Mouse (Mus musculus): Measurements from ENCODE around the gene Ptprf.
A peak's percentile ranks its signal among the peaks of the same experiment; 100 is the strongest.

Gene Ptprf

GRCm38 (mm10) chr4:118291231-118291630 lies at the start of gene Ptprf:
TSS of gene Ptprf (minus strand) at chr4:118291405.
- peak; percentile 81 for DNase-seq

GRCm38 (mm10) chr4:118336658-118337057 lies 45.5 kb upstream of the Ptprf start:
- peak; percentile 80 for DNase-seq

- DNase-seq, result no peak
Measured at GRCm38 (mm10) chr4:118335991-118336390, 44.8 kb upstream of the Ptprf start.

GRCm38 (mm10) chr4:118331777-118332176 lies 40.6 kb upstream of the Ptprf start:
- no peak for DNase-seq

GRCm38 (mm10) chr4:118326476-118326875 lies 35.3 kb upstream of the Ptprf start:
- DNase-seq, result no peak

GRCm38 (mm10) chr4:118320636-118321035 lies 29.4 kb upstream of the Ptprf start:
- DNase-seq, result no peak

GRCm38 (mm10) chr4:118319706-118320344 lies 28.6 kb upstream of the Ptprf start:
- peak; percentile 37 for DNase-seq

GRCm38 (mm10) chr4:118316662-118317061 lies 25.5 kb upstream of the Ptprf start:
- no peak for DNase-seq

GRCm38 (mm10) chr4:118315286-118315685 lies 24.1 kb upstream of the Ptprf start:
- DNase-seq, result no peak

GRCm38 (mm10) chr4:118310461-118310860 lies 19.3 kb upstream of the Ptprf start:
- DNase-seq, result no peak

- no peak for DNase-seq
Measured at GRCm38 (mm10) chr4:118307533-118308263, 16.5 kb upstream of the Ptprf start.

GRCm38 (mm10) chr4:118306113-118306696 lies 15.0 kb upstream of the Ptprf start:
- DNase-seq, result no peak

- DNase-seq, result no peak
Measured at GRCm38 (mm10) chr4:118304984-118305383, 13.8 kb upstream of the Ptprf start.

GRCm38 (mm10) chr4:118297844-118298243 lies 6.6 kb upstream of the Ptprf start:
- DNase-seq, result no peak

GRCm38 (mm10) chr4:118295651-118296561 lies 4.7 kb upstream of the Ptprf start:
- DNase-seq, result no peak

GRCm38 (mm10) chr4:118294811-118295210 lies 3.6 kb upstream of the Ptprf start:
- peak; percentile 59 for DNase-seq

GRCm38 (mm10) chr4:118292741-118293306 lies 1.6 kb upstream of the Ptprf start:
- peak; percentile 87 for DNase-seq

GRCm38 (mm10) chr4:118290416-118291030 lies 682 bp downstream of the Ptprf start:
- DNase-seq, result peak; percentile 58

- peak; percentile 61 for DNase-seq
Measured at GRCm38 (mm10) chr4:118289960-118290415, 1.2 kb downstream of the Ptprf start.

GRCm38 (mm10) chr4:118289266-118289665 lies 1.9 kb downstream of the Ptprf start:
- DNase-seq, result no peak

GRCm38 (mm10) chr4:118288531-118288930 lies 2.7 kb downstream of the Ptprf start:
- DNase-seq, result no peak

GRCm38 (mm10) chr4:118286202-118286601 lies 5.0 kb downstream of the Ptprf start:
- DNase-seq, result no peak

All from retina, postnatal 1 day (tissue).